Mouse (Mus musculus): Measurements from ENCODE around the gene Snx29.

DNA sequence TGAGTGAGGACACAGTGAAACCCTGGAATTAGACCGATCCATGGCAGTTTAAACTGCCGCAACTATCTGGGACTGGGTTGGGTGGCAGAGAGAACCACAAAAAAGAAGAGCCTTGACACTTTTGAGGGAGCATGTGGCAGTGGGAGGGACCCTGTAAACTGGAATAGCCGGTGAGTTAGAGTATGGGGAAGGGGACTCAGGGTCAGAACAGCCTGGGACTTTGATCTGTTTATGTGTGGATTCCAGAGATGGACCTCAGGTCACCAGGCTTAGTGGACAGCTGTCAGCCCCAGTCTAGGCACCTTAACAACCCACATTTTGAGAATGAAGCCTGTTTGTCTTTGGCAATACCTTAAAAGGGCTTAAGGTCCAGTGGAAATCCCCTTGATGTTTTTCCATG, 215.5 kb downstream of the Snx29 start:
- TF ChIP-seq CTCF (IDR thresholded peaks at IDR 0.05; ENCODE audit: borderline replicate concordance, control insufficient read depth, extremely low read depth, insufficient read depth, low read length, poor library complexity) (no peak), POLR2A (IDR thresholded peaks at IDR 0.05; ENCODE audit: control insufficient read depth, extremely low read depth, insufficient read depth, low read length, poor library complexity) (no peak)
